Mouse (Mus musculus) brain, embryonic 14.5 days (tissue): Measurements from ENCODE around the gene Ssr1. TPM values are rescaled to one million over a fixed set of nuclear protein-coding genes. Genes with fewer than 3 reads are reported as not detected.

Experiments
- DNase-seq: peaks from one replicate; pipeline ENCODE4 v3.0.0-alpha.2; 2011; ENCODE audit warnings: low read depth
- CTCF ChIP-seq: fragments of 200-500 bp; IDR thresholded peaks from 2 replicates; pipeline ENCODE4 v1.5.1; 2012; ENCODE audit warnings: inconsistent platforms, mild to moderate bottlenecking, moderate library complexity, borderline replicate concordance; ENCODE audit not compliant: insufficient read depth, insufficient read length; ENCODE audit errors: extremely low read depth
- POLR2A ChIP-seq: fragments of 200-500 bp; IDR thresholded peaks from 2 replicates; pipeline ENCODE4 v1.6.1; 2012; ENCODE audit warnings: mild to moderate bottlenecking, inconsistent platforms, borderline replicate concordance; ENCODE audit not compliant: poor library complexity, insufficient read depth, insufficient read length, severe bottlenecking; ENCODE audit errors: extremely low read depth
- polyA plus RNA-seq: library from polyadenylated mRNA; depleted of rRNA; stranded (reverse); fragments of >200 nt; gene quantifications from 2 replicates; pipeline ENCODE4 v1.2.3, GENCODE M21; 2012

The Ssr1 gene
- polyA plus RNA-seq, 1 experiment: 23.9 TPM

DNA sequence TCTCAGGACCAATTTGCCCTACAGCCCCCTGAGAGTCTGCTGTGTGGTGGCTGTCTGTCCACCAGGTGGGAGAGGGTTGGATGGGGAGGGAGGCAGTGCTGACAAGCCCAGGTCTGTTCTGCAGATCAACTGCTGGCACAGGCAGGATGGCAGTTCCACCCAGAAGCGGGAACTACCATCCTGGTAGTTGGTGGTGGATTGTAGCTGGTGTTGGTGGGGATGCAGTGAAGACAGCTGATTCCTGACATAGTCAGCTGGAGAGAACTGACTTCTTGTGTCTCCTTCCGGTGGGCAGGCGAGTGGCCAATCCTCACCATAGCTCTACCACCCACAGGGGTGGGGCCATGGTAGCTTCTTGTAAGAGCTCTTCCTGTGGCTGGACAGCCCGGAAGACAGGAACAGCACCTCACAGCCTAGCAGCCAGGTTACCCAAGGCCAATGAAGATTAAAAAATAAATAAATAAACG, 16.5 kb upstream of the Ssr1 start:
- TF ChIP-seq CTCF: no peak
- TF ChIP-seq POLR2A: no peak

DNA sequence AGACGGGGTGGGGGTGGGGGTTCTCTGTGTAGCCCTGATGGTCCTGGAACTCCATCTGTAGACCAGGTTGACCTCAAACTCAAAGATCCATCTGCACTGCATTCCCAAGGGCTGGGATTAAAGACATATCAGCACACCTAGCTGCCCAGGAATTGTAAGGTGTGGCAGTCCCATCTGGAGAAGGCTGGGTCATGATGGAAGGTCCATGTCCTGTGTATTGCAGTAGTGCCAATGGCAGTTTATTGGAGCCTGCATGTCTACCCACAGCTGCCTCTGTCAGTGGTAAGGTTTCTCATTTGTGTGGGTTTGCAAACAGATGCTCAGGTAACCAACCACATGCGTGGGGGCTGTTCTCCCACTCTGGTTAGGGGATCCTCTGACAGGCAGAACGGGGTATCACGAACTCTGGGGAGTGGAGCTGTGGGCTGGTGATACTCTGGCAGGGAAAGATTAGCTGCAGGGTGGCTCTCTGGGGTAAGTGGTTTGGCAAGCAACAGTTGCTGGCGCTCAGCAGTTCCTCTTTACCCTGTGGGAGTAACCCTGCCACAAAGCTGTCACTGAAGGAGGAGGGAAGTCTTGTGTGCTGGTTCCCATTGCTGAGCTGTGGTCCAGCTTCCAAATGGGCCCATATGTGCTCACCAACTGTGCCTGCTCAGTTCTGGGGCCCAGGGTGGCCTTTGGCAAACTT, 15.8 kb upstream of the Ssr1 start:
- TF ChIP-seq POLR2A (no peak), CTCF (no peak)
- DNase-seq: no peak

More for the DNA sequence above, 16.5 kb upstream of the Ssr1 start:
- no peak for DNase-seq

DNA sequence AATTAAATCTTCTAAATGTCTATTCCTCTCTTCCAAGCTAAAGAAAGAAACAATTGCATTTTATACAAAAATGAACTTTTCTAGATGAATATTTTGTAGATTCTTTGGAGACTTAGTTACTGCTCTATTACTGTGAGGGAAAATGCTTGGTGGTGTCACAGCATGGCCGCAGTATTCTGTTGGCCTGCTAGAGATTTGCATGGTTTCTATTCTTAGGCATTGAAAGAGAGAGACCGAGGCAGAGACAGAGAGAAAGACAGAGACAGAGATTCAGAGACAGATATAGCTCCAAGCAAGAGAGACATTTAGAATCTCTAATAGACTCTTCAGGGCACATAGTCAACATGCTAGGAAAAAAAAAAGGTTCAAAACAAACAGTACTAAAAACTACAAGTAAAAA, 14.0 kb upstream of the Ssr1 start:
- no peak for DNase-seq
- TF ChIP-seq POLR2A (no peak), CTCF (no peak)

DNA sequence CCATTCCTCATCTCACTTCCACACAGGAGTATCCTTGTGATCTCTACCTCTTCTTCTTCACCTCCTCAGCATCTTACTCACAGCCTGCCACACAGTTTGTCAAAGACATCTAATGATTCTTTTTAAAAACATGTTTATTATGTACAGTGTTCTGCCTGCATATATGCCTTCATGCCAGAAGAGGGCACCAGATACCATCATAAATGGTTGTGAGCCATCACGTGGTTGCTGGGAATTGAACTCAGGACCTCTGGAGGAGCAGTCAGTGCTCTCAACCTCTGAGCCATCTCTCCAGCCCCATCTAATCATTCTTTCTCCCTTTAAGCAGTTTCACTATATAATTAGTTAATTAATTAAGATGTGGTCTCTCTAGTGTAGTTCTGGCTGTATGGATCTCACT, 8.4 kb upstream of the Ssr1 start:
- no peak for TF ChIP-seq CTCF
- TF ChIP-seq POLR2A: no peak
- DNase-seq: no peak

DNA sequence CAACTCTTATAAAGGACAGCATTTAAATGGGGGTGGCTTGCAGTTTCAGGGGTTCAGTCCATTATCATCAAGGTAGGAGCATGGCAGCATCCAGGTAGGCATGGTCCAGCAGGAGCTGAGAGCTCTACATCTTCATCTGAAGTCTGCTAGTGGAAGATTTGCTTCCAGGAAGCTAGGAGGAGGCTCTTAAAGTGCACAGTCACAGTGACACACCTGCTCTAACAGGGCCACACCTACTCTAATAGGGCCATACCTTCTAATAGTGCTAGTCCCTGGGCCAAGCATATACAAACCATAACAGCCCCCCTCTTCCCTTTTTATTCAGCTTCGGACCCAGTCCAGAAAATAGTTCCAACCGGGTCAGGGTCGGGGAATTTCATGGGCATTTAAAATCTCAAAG, 5.7 kb upstream of the Ssr1 start:
- no peak for TF ChIP-seq CTCF
- no peak for TF ChIP-seq POLR2A
- no peak for DNase-seq

DNA sequence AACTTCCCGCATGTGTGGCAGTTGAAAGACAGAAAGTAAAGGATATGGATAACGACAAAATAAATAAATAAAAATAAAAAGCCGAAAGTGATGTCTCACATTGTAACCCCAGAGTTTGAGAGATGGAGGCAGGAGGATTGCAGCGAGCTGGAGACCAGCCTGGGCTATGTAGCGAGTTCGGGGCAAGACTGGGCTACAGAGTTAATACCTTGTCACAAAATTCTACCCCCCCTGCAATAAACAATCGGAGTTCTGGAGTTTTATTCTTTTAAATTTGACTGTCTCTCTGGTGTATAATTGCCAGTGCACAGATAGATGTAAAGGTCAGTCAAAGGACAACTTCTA, 360 bp upstream of the Ssr1 start:
- DNase-seq: no peak
- TF ChIP-seq POLR2A (no peak), CTCF (no peak)

DNA sequence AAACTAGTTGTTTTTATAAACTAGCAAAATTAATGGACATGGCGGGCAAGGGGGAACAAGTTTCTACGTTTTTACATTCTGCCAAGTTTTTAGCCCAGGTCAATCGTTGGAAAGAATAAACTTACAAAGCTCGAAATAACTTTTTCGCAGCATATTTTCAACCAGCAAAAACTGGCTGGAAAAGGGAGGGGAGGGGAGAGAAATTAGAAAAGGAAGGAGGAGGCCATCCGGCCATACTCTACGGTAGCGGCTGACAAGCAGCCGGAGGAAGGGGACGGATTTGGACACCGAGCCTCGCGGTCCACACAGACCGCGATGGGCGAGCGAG, 677 bp downstream of the Ssr1 start:
- no peak for DNase-seq
- TF ChIP-seq CTCF (no peak), POLR2A (no peak)

DNA sequence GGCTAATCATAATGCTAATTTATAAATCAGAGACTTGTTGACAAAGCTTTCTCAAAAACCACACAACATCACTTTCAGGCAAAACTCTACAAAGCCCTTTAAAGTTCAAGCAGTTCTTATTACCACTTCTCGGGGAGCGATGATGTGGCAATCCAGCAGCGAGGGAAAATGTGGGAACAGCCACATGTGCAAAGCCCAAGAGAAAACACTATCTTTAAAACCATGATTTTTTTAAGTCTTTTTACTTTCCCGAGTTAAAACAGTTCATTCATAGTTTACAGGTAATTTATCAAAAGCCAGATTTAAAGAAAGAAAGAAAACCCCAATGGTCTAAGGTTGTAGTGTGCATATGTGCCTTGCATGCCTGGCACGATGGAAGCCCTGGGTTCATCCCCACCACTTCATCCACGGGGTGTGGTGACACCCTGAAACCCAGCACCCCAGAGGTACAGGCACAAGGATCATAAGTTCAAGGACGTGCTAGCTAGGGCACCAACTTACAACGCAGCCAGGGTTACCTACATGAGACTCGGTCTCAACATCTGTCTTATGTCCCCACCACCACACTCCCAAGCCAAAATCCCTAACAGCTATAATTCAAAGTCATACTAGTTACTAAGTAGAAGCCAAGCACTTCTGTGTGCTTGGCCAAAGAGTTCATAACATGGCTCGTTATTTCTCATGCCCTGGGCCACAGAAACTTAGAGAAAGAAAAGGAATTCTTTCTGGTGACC, 1.2 kb downstream of the Ssr1 start:
- TF ChIP-seq CTCF: no peak
- no peak for TF ChIP-seq POLR2A
- peak; percentile 12 for DNase-seq

DNA sequence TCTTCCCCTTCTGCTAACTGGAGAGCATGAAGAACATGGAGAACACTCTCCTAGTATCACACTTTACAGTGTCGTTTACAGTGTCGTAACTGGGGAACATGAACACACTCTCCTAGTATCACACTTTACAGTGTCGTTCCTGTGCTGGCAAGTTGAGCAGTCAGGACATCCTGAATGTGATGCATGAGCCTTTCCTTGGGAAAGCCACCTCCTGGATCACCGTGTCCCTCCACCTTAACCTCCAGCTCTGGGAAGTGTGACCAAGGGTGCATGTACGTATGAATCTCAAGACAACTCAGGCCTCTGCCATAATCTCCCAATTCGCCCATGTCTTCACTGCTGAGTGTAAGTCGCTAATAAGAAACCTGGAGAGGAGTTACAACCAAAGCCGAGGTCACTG, 4.3 kb downstream of the Ssr1 start:
- TF ChIP-seq POLR2A (no peak), CTCF (no peak)
- no peak for DNase-seq

DNA sequence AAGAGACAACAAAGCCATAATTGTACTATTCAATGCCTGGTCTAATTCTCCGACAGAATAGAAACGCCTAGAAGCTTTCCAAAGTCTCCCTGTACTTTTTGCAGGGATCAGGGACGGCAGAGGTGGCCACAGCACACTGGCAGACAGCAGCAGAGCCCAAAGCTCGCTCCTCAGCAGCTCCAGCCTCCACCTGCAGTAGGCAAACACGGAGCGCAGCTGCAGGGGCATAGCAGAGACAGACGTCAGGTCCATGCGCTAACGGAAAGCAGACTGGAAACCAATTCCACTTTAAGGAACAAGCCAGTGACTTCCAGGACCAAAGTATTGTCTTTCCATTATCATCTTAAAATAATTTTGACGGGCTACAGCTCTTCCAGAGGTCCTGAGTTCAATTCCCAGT, 7.9 kb downstream of the Ssr1 start:
- TF ChIP-seq CTCF (no peak), POLR2A (no peak)
- DNase-seq: no peak

DNA sequence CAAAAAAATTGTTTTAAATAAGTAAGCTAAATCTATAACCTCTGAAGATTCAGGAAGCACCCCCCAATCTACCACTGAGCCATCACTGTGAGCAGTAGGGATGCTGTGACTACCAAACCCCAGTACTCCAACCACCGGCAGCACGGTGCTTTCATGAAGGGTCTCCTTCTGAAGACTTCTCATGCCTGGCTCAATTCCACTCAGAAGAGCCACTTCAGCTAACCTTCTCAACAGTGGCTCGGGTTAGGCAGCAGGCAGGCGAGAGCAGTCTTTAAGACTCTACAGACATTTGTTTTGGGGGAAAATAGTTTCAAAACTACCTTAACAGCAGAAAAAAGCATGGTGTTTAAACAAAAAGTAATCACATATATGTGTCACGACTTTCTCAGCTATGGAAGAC, 13.0 kb downstream of the Ssr1 start:
- DNase-seq: no peak
- TF ChIP-seq POLR2A: no peak
- no peak for TF ChIP-seq CTCF

DNA sequence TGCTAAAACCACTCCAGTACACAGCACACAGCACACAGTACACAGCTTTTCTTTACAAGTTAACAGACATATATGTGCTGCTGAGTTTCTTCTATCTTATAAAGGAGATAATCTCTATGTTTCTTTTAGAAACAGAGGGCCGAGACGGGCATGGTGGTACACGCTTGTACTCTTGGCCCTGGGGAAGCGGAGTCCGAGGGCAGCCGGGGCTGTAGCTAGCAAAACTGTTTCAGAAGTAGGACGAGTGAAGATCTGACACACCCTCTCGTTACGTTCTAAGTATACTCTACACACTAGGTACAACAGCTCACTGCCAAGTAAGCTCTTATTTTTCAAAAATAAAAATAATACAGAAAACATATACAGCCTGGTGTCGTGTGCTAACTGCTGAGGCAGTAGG, 13.7 kb downstream of the Ssr1 start:
- no peak for DNase-seq
- no peak for TF ChIP-seq CTCF

DNA sequence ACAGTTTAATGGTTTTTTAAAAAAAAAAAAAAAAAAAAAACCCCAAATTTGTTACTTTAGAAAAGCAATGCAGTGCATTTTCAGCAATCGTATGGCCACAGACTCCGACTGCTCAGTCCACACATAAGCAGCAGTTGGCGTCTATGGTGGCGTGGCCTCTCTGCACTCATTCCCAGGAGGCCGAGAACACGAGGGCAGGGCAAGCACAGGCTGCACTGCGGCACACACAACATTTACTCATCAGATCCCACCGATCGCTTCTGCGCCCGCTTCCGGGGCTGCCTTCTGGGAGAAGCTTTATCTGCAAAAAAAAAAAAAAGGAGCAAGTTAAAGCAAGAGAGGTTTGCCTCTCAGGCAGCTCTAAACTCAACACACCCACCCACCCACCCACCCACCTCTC, 14.5 kb downstream of the Ssr1 start:
- no peak for DNase-seq
- TF ChIP-seq CTCF (no peak), POLR2A (no peak)

DNA sequence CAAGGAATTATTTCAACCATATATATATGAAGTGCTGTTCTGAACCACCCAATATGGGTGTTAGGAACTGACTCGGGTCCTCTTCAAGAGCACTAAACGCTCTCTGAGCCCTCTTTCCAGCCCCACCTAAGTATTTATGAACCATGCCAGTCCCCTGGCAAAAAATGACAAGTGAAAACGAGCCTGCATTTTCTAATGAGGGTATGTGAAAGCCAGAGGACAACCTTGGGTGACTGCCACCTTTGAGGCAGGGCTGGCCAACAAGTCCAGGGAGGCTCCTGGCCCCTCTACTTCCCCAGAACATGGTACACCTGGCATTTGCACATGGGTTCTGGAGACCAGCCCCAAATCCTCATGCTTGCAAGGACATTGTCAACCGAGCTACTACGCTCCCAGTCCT, 19.3 kb downstream of the Ssr1 start:
- TF ChIP-seq POLR2A (no peak), CTCF (no peak)

DNA sequence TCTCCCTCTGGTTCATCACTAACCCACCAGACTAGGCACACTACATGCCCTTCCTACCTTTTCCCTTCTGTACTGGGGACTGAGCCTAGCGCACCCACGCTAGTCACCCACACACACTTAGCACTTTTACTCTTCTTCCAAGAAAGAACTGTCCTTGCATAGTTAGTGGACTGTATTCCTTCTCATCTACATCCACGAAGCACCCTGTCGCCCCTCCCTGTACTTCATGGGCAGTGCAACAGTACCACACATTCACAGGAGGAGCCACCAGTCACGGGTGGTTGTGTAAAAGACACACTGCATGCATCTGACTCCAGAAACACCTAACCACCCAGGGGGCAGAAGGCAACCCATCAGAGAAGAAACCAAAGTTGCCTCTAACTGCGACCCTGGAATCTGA, 20.0 kb downstream of the Ssr1 start:
- TF ChIP-seq POLR2A: no peak
- no peak for TF ChIP-seq CTCF
- no peak for DNase-seq

More for the DNA sequence above, 19.3 kb downstream of the Ssr1 start:
- no peak for DNase-seq

DNA sequence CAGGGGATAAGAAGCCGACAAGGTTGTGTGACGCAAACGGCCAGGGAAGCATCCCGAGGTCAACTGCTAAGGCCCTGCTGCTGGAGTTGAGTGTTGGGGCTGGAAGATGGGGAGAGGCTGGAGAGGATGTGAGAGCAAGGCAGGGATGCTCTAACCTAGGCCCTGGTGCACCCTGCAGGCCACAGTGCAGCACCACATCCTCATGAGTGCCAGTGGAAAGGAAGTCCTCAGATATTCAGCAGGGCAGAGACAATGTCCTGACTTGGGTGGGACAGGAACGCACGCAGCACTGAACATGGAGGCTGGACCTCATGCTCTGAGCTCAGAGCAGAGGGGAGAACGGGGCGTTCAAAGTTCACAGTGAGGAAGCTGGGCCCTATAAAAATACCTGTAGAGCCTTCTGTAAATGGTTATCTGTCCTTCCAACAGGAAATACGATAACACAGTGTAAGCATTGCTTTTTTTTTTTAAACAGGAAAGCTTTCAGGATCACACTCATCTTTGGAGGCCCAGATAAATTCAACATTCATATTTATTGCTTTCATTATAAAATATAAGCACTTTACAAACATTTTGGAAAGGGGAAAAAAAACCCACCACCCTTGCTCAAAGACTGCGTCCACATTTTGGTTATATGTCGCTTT, 23.0 kb downstream of the Ssr1 start:
- TF ChIP-seq CTCF: peak; percentile 29; the same call in 1 of the 2 replicates
- TF ChIP-seq POLR2A: no peak
- no peak for DNase-seq
